Mouse (Mus musculus) G1E (cell line): ENCODE results near the gene Olfr12.

Source experiments
- CTCF ChIP-seq: IDR thresholded peaks from 2 replicates; pipeline ENCODE4 v1.5.1; 2012; ENCODE audit warnings: low read depth, low read length, inconsistent platforms, mixed read lengths
- GATA1 ChIP-seq: IDR thresholded peaks from 2 replicates; pipeline ENCODE4 v1.6.1; 2012; ENCODE audit warnings: borderline replicate concordance, low read length, inconsistent platforms, mixed read lengths
- GATA2 ChIP-seq: IDR thresholded peaks from 2 replicates; pipeline ENCODE4 v1.6.1; 2012; ENCODE audit warnings: low read depth, low read length, inconsistent platforms, borderline replicate concordance

DNA sequence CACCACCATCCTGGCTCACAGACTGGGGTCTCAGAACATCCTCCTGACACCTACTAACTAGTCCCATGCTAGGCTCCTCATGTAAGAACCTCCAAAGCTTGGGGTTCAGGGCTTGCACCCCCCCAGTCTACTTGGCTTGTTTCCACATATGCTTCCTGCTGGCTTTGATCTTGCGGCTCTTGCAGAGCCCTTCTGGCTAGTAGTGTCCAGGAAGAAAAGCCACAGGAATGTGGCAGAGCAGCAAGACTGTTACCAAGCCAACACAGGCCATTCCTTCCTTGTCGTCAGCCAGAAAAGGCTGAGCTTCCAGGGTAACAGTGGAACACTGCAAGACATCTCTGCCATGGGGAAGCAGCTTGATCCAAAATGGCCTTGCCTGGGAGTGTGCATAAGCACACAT lies 37.1 kb downstream of the Olfr12 start:
- no peak for TF ChIP-seq GATA2
- no peak for TF ChIP-seq CTCF
- no peak for TF ChIP-seq GATA1
